Mouse (Mus musculus): ENCODE data around the gene Elavl2.

DNA sequence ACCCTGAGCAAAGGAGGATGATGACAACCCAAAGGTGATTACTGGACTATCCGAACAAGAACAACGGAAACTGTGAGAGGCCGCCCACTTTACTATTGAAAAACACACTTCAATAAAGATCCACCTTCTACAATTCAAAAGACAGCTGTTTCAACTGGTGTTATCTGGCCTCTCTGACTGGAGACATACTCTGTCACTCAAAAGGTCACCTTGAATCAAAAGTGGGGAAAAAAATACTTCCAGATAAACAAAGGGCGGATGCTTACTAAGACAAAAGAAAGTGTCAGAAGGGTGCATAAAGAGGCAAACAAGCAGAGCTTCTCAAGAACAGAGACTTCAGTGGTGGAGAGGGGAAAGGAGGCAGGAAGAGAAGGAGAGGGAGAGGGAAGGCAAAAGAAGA is 66.4 kb downstream of the Elavl2 start:
- no peak for TF ChIP-seq CTCF (IDR thresholded peaks at IDR 0.05; ENCODE audit: borderline replicate concordance, insufficient read depth, low read length)
- TF ChIP-seq POLR2A (IDR thresholded peaks at IDR 0.05; ENCODE audit: low read depth, low read length) = no peak

Measured in embryonic fibroblast, embryonic 13.5 days (primary cell).